Mouse (Mus musculus): ENCODE data around the gene Pacsin2. TPM values are rescaled to one million over a fixed set of nuclear protein-coding genes. Genes with fewer than 3 reads are reported as not detected.

Gene Pacsin2
- polyA plus RNA-seq, 1 experiment from 2014 or later = 43.2 TPM

- Histone ChIP-seq H3K4me2 (replicated peaks; ENCODE audit: low read depth, low read length) (no peak overlapping the region), H3K9me3 (ENCODE audit: control insufficient read depth, low read length) (no peaks in the 10 kb centered on the region), H3K4me1 (replicated peaks; ENCODE audit: control insufficient read depth, insufficient read depth, low read length) (no peaks in the 10 kb centered on the region), H3K27ac (ENCODE audit: low read depth, low read length) (no peak overlapping the region), H3K9ac (ENCODE audit: low read depth, low read length) (no peak overlapping the region), H3K36me3 (ENCODE audit: control insufficient read depth, insufficient read depth, low read length) (0 out of 2 replicates have a peak, but pooled peaks cover 2% of the 10 kb centered on the region), H3K27me3 (ENCODE audit: control insufficient read depth, insufficient read depth, low read length) (no peaks in the 10 kb centered on the region), H3K4me3 (ENCODE audit: low read depth, low read length) (no peak overlapping the region)
- ATAC-seq (ENCODE audit: low FRiP score) (no peak), DNase-seq (ENCODE audit: low spot score) (no peak)
- 91% methylated on average over 6 of the region's 6 CpGs for WGBS
Observed at GRCm38 (mm10) chr15:83497299-83497698, 32.9 kb upstream of the Pacsin2 start.

- 71% methylated on average over 22 of the region's 22 CpGs for WGBS
- Histone ChIP-seq H3K27me3 (ENCODE audit: control insufficient read depth, insufficient read depth, low read length) (no peaks in the 10 kb centered on the region), H3K4me3 (ENCODE audit: low read depth, low read length) (no peak overlapping the region), H3K27ac (ENCODE audit: low read depth, low read length) (no peak overlapping the region), H3K9ac (ENCODE audit: low read depth, low read length) (no peak overlapping the region), H3K4me2 (replicated peaks; ENCODE audit: low read depth, low read length) (no peak overlapping the region), H3K9me3 (ENCODE audit: control insufficient read depth, low read length) (no peaks in the 10 kb centered on the region), H3K36me3 (ENCODE audit: control insufficient read depth, insufficient read depth, low read length) (0 out of 2 replicates have a peak, but pooled peaks cover 2% of the 10 kb centered on the region), H3K4me1 (replicated peaks; ENCODE audit: control insufficient read depth, insufficient read depth, low read length) (no peaks in the 10 kb centered on the region)
- ATAC-seq (ENCODE audit: low FRiP score) (no peak), DNase-seq (ENCODE audit: low spot score) (no peak)
Observed at GRCm38 (mm10) chr15:83495787-83496367, 31.5 kb upstream of the Pacsin2 start.

GRCm38 (mm10) chr15:83495195-83495594 lies 30.8 kb upstream of the Pacsin2 start:
- Histone ChIP-seq H3K27me3 (ENCODE audit: control insufficient read depth, insufficient read depth, low read length) (no peaks in the 10 kb centered on the region), H3K4me1 (replicated peaks; ENCODE audit: control insufficient read depth, insufficient read depth, low read length) (no peaks in the 10 kb centered on the region), H3K4me3 (ENCODE audit: low read depth, low read length) (no peak overlapping the region), H3K36me3 (ENCODE audit: control insufficient read depth, insufficient read depth, low read length) (0 out of 2 replicates have a peak, but pooled peaks cover 2% of the 10 kb centered on the region), H3K27ac (ENCODE audit: low read depth, low read length) (no peak overlapping the region), H3K9ac (ENCODE audit: low read depth, low read length) (no peak overlapping the region), H3K4me2 (replicated peaks; ENCODE audit: low read depth, low read length) (no peak overlapping the region), H3K9me3 (ENCODE audit: control insufficient read depth, low read length) (no peaks in the 10 kb centered on the region)
- ATAC-seq (ENCODE audit: low FRiP score) (no peak), DNase-seq (ENCODE audit: low spot score) (no peak)
- WGBS = 89% methylated on average over 3 of the region's 3 CpGs

GRCm38 (mm10) chr15:83494572-83494920 lies 30.1 kb upstream of the Pacsin2 start:
- no peak for ATAC-seq (ENCODE audit: low FRiP score)
- DNase-seq (ENCODE audit: low spot score) = no peak
- H3K4me1 ChIP-seq (replicated peaks; ENCODE audit: control insufficient read depth, insufficient read depth, low read length) = no peaks in the 10 kb centered on the region
- no peak overlapping the region for H3K4me2 ChIP-seq (replicated peaks; ENCODE audit: low read depth, low read length)
- no peak overlapping the region for H3K27ac ChIP-seq (ENCODE audit: low read depth, low read length)
- H3K4me3 ChIP-seq (ENCODE audit: low read depth, low read length) = no peak overlapping the region
- H3K9me3 ChIP-seq (ENCODE audit: control insufficient read depth, low read length) = no peaks in the 10 kb centered on the region
- no peaks in the 10 kb centered on the region for H3K27me3 ChIP-seq (ENCODE audit: control insufficient read depth, insufficient read depth, low read length)
- H3K36me3 ChIP-seq (ENCODE audit: control insufficient read depth, insufficient read depth, low read length) = 0 out of 2 replicates have a peak, but pooled peaks cover under 1% of the 10 kb centered on the region
- H3K9ac ChIP-seq (ENCODE audit: low read depth, low read length) = no peak overlapping the region
- 84% methylated on average over 6 of the region's 6 CpGs for WGBS

- no peak overlapping the region for H3K9ac ChIP-seq (ENCODE audit: low read depth, low read length)
- H3K4me3 ChIP-seq (ENCODE audit: low read depth, low read length) = no peak overlapping the region
- H3K4me2 ChIP-seq (replicated peaks; ENCODE audit: low read depth, low read length) = no peak overlapping the region
- no peaks in the 10 kb centered on the region for H3K9me3 ChIP-seq (ENCODE audit: control insufficient read depth, low read length)
- no peaks in the 10 kb centered on the region for H3K36me3 ChIP-seq (ENCODE audit: control insufficient read depth, insufficient read depth, low read length)
- no peak for ATAC-seq (ENCODE audit: low FRiP score)
- 88% methylated on average over 7 of the region's 7 CpGs for WGBS
- no peaks in the 10 kb centered on the region for H3K4me1 ChIP-seq (replicated peaks; ENCODE audit: control insufficient read depth, insufficient read depth, low read length)
- no peaks in the 10 kb centered on the region for H3K27me3 ChIP-seq (ENCODE audit: control insufficient read depth, insufficient read depth, low read length)
- no peak overlapping the region for H3K27ac ChIP-seq (ENCODE audit: low read depth, low read length)
- DNase-seq (ENCODE audit: low spot score) = no peak
Observed at GRCm38 (mm10) chr15:83493856-83494571, 29.6 kb upstream of the Pacsin2 start.

GRCm38 (mm10) chr15:83491891-83492290 lies 27.5 kb upstream of the Pacsin2 start:
- H3K9ac ChIP-seq (ENCODE audit: low read depth, low read length) = no peak overlapping the region
- ATAC-seq (ENCODE audit: low FRiP score) (no peak), DNase-seq (ENCODE audit: low spot score) (no peak)
- H3K27me3 ChIP-seq (ENCODE audit: control insufficient read depth, insufficient read depth, low read length) = no peaks in the 10 kb centered on the region
- H3K4me1 ChIP-seq (replicated peaks; ENCODE audit: control insufficient read depth, insufficient read depth, low read length) = no peaks in the 10 kb centered on the region
- no peak overlapping the region for H3K4me3 ChIP-seq (ENCODE audit: low read depth, low read length)
- WGBS = 86% methylated on average over 5 of the region's 5 CpGs
- H3K9me3 ChIP-seq (ENCODE audit: control insufficient read depth, low read length) = no peaks in the 10 kb centered on the region
- H3K27ac ChIP-seq (ENCODE audit: low read depth, low read length) = no peak overlapping the region
- H3K4me2 ChIP-seq (replicated peaks; ENCODE audit: low read depth, low read length) = no peak overlapping the region
- H3K36me3 ChIP-seq (ENCODE audit: control insufficient read depth, insufficient read depth, low read length) = no peaks in the 10 kb centered on the region; the same call in 1 of the 2 replicates

- no peak overlapping the region for H3K27ac ChIP-seq (ENCODE audit: low read depth, low read length)
- H3K9me3 ChIP-seq (ENCODE audit: control insufficient read depth, low read length) = no peaks in the 10 kb centered on the region
- DNase-seq (ENCODE audit: low spot score) (no peak), ATAC-seq (ENCODE audit: low FRiP score) (no peak)
- 95% methylated on average over 20 of the region's 20 CpGs for WGBS
- H3K36me3 ChIP-seq (ENCODE audit: control insufficient read depth, insufficient read depth, low read length) = peaks cover 4% of the 10 kb centered on the region; the same call in 1 of the 2 replicates
- no peak overlapping the region for H3K4me2 ChIP-seq (replicated peaks; ENCODE audit: low read depth, low read length)
- no peaks in the 10 kb centered on the region for H3K27me3 ChIP-seq (ENCODE audit: control insufficient read depth, insufficient read depth, low read length)
- no peak overlapping the region for H3K9ac ChIP-seq (ENCODE audit: low read depth, low read length)
- no peaks in the 10 kb centered on the region for H3K4me1 ChIP-seq (replicated peaks; ENCODE audit: control insufficient read depth, insufficient read depth, low read length)
- no peak overlapping the region for H3K4me3 ChIP-seq (ENCODE audit: low read depth, low read length)
Observed at GRCm38 (mm10) chr15:83489471-83489870, 25.1 kb upstream of the Pacsin2 start.

- Histone ChIP-seq H3K36me3 (ENCODE audit: control insufficient read depth, insufficient read depth, low read length) (peaks cover 4% of the 10 kb centered on the region; the same call in 1 of the 2 replicates), H3K9ac (ENCODE audit: low read depth, low read length) (no peak overlapping the region), H3K9me3 (ENCODE audit: control insufficient read depth, low read length) (no peaks in the 10 kb centered on the region), H3K4me2 (replicated peaks; ENCODE audit: low read depth, low read length) (no peak overlapping the region), H3K4me3 (ENCODE audit: low read depth, low read length) (no peak overlapping the region), H3K27me3 (ENCODE audit: control insufficient read depth, insufficient read depth, low read length) (no peaks in the 10 kb centered on the region), H3K4me1 (replicated peaks; ENCODE audit: control insufficient read depth, insufficient read depth, low read length) (no peaks in the 10 kb centered on the region), H3K27ac (ENCODE audit: low read depth, low read length) (no peak overlapping the region)
- DNase-seq (ENCODE audit: low spot score) (no peak), ATAC-seq (ENCODE audit: low FRiP score) (no peak)
- 68% methylated on average over 9 of the region's 9 CpGs for WGBS
Observed at GRCm38 (mm10) chr15:83487477-83488115, 23.2 kb upstream of the Pacsin2 start.
